Mouse (Mus musculus): ENCODE data around the gene Klhl28.

GRCm38 (mm10) chr12:64916735-64917134, 48.6 kb downstream of the Klhl28 start:
- no peak for TF ChIP-seq CTCF (IDR thresholded peaks at IDR 0.05)
- TF ChIP-seq EP300 (IDR thresholded peaks at IDR 0.05; ENCODE audit: insufficient read depth, low read depth, low read length): no peak
